Mouse (Mus musculus): ENCODE data around the gene Slc39a13. TPM values are rescaled to one million over a fixed set of nuclear protein-coding genes. Genes with fewer than 3 reads are reported as not detected.

Gene Slc39a13
- total RNA-seq (2023), result 10 to 100 TPM; 22.8 to 29.1 TPM

DNA sequence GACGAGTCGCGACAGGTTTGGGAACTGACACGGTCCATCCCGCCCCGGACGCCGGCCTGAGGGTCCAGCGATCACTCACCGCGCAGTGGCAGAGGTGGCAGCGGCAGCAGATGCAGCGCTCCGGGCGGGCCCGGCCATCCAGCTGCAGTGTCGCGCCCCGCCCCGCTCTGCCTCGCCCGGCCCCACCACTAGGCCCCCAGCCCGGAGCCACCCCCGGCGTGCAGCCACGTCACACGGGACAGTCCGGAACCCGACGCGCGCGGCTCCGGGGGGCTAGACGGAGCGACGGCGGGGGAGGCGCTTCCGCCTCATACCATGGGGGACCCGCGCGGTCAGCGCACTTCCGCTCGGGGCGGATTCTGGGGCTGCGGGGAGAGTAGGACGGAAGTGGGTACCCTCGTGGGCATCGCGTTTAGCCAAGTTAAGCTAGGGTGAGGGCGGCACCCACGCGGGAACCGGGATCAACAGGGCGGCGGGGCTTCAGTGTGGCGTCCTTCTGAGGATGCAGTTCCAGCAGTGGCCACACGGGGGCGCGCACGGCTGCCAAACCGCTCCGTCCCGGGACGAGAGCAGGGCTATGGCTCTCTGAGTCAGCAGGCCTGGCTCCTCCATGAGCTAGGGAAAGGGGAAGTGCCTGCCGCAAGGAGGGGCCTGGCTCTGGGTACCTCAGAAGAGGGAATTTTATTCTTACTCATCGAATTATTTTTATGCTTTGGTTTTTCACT is at the start of gene Slc39a13:
Slc39a13 (minus strand) TSS at position 342 of the 725 bp plus-strand sequence.

DNA sequence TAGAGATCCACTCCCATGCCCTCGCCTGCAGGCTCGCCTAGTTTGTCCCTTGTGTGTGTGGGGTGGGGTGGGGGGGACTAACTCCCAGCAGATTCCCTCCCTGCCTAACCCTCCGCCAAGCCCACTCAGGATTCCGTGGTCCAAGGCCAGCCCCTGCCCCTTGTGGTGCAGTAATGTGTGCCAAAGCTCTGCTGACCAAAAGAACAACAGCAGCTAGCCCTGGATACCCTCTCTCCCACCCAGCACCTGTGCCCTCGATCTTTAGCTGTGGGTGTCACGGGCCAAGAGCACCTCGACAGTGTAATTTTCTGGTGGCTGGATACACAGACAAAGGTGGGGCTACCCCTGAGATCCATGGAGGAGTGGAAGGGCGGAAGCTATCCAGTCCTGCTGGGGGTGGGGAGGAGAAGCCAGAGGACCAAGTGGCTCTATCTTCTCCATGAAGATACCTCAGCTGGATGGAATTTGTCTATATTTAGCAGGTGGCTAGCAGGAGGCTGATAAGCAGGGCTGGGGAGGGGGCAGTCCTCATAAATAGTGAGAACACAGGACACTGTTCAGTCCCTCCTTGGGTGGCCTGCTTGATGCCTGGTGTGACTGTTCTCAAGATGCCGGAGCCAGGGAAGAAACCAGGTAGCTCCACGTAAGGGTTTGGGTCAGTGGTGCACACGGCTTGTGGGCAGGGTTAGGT is 47.5 kb upstream of the Slc39a13 start, which contains the start of gene Mybpc3:
Mybpc3 (plus strand) TSS at position 560 of the 691 bp plus-strand sequence.

DNA sequence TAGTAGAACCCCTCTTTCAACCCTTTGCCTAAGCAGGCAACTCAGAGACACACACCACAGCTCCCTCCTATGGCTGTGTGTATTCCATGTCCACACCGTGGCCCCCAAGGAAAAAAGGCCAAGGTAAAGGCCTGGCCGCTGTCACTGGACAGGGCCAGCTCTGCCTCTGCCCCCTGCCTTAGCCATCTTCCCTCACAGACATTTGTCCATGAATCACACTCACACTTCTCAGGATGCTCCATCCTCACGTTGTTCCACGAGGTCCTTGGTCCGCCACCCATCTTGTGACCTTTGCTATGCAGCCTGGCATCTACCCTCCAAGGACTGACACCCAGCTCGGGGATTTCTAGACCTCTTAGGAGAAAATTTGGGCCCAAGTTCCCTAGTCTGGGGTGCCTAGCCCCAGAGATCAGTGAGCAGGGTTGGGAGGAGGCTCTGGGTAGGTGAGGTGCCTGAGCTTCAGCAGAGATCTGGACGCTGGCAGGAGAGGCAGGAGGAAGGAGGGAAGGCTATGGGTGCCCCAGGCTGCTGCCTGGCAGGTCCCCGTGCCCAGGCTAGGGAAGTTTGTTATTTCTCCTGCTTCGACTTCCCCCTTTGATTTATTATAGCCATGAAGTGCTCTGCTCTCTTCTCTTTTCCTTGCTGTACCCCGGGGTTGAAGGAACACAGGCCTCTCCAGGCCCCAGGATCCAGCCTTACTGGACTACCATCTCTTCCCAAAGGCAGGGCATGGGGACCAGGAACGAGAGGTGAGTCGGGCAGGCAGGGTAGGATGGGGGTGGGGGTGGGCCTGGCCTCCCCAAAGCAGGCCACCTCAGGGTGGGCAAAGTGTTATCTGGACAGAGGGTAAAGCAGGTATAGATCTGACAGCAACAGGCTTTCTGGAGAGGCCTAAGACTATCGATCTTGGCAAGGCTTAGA is 11.8 kb upstream of the Slc39a13 start, which contains the start of gene Spi1:
Spi1 (plus strand) TSS at position 616 of the 921 bp plus-strand sequence.

DNA sequence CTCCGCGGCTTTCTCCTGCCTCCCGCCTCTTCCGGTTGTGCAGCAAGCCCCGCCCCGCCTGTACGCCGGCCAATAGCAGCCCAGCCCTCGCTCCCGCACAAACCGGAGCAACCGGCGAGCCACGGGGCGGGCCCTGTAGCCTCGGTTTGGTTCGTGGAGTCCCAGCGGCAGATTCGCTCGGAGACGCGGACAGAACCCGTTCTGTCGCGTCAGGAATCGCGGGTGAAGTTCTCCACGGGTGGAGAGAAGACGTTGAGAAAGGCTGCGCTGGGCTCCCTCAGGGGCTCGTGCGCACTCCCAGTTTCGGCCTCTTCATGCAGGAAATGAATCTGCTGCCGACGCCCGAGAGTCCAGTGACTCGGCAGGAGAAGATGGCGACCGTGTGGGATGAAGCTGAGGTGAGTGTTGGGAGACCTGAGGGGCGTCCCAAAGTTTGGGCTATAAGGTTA is 16.3 kb downstream of the Slc39a13 start, which contains the start of gene Psmc3:
Psmc3 (plus strand) TSS at position 76 of the 449 bp plus-strand sequence.

DNA sequence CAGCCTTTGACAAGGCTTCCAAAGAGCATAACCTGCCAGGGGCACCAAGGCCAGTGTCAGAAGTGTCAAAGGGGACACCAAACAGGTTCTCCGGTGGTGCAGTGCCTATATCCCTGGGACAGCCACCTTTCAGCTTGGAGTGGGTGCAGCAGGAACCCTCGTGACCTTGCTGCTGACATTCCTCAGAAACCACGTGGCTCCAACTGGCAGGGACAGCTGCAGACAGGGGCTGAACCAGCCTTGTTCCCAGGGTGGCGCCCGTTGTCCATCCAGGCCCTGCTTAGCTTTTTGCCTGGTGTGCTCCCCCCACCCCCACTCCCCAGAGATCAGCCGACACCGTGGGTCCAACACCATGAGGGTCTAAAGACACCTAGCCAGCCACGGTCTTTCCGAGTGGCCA is 34.8 kb downstream of the Slc39a13 start, which contains the start of gene Rapsn:
Rapsn (plus strand) TSS at position 236 of the 400 bp plus-strand sequence.

Other genes starting within 250 kb of the Slc39a13 start
- gene Mtch2, start 223.3 kb downstream of the Slc39a13 start, total RNA-seq (2023), result 100 to 1,000 TPM; 106 to 107 TPM
- gene C1qtnf4, start 184.6 kb downstream of the Slc39a13 start, total RNA-seq (2023), result not detected
- 10 to 100 TPM; 27.7 to 31.1 TPM for gene Kbtbd4, start 165.7 kb downstream of the Slc39a13 start, total RNA-seq (2023)
- 100 to 1,000 TPM; 142 to 154 TPM for gene Ndufs3, start 165.6 kb downstream of the Slc39a13 start, total RNA-seq (2023)
- gene Celf1, start 130.0 kb downstream of the Slc39a13 start, total RNA-seq (2023), result 100 to 1,000 TPM in 1 of 2 experiments, 10 to 100 TPM in 1; 97.6 to 115 TPM
- gene Rapsn, start 34.8 kb downstream of the Slc39a13 start, total RNA-seq (2023), result under 1 TPM in 1 of 2 experiments, not detected in 1; 0.50 TPM
- 100 to 1,000 TPM; 106 to 137 TPM for gene Psmc3, start 16.4 kb downstream of the Slc39a13 start, total RNA-seq (2023)
- 100 to 1,000 TPM; 114 to 122 TPM for gene Spi1, start 12.0 kb upstream of the Slc39a13 start, total RNA-seq (2023)
- gene Mybpc3, start 47.7 kb upstream of the Slc39a13 start, total RNA-seq (2023), result 1 to 10 TPM in 1 of 2 experiments, under 1 TPM in 1; 0.98 to 1.4 TPM
- gene Madd, start 113.4 kb upstream of the Slc39a13 start, total RNA-seq (2023), result 100 to 1,000 TPM; 123 to 125 TPM
- 1 to 10 TPM in 1 of 2 experiments, under 1 TPM in 1; 0.93 to 2.6 TPM for gene Nr1h3, start 132.4 kb upstream of the Slc39a13 start, total RNA-seq (2023)
- gene Acp2, start 132.5 kb upstream of the Slc39a13 start, total RNA-seq (2023), result 1 to 10 TPM; 4.5 to 5.1 TPM
- 10 to 100 TPM; 43.1 to 48.0 TPM for gene Ddb2, start 166.6 kb upstream of the Slc39a13 start, total RNA-seq (2023)
- 1 to 10 TPM in 1 of 2 experiments, not detected in 1; 1.9 TPM for gene Pacsin3, start 185.5 kb upstream of the Slc39a13 start, total RNA-seq (2023)
- 100 to 1,000 TPM; 141 to 161 TPM for gene Arfgap2, start 194.6 kb upstream of the Slc39a13 start, total RNA-seq (2023)